Mouse (Mus musculus): ENCODE results near the gene Vmn1r101. TPM values are rescaled to one million over a fixed set of nuclear protein-coding genes. Genes with fewer than 3 reads are reported as not detected.
"Not testable (repeated sequence)": the region's sequence is repeated elsewhere in the genome, so short reads cannot be mapped to it uniquely, and the experiment has no call there.

The Vmn1r101 gene
- polyA plus RNA-seq (2015; fragmentation: Nextera tagmentation; extraction: Ambion mirVana): not detected in 2 replicates

DNA sequence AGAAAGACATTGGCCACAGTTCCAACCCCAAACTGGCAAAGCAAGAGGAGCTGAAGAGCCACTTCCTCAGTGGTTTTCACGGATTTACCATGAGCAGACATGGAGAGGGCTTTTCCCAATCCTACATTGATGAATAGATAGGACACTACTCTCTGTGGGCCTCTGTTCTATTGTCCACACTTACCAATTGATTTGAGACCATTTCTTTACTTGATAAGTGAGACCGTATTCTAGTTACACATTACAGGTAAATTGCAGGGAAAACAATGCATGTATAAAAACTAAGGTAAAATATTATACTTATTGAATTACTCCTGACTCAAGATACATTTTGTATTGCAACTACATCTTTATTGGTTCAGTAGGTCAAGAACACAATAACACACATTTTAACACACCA is at the start of gene Vmn1r101:
Gene Vmn1r101, minus strand, starts transcription at position 101 of the 400 bp plus-strand sequence.
- not testable (repeated sequence) for H3K27ac ChIP-seq (replicated peaks); H3K27me3 ChIP-seq; H3K36me3 ChIP-seq; H3K9me3 ChIP-seq; H3K4me3 ChIP-seq; ATAC-seq (ENCODE audit: low read depth); H3K4me1 ChIP-seq (replicated peaks); H3K9ac ChIP-seq; H3K4me2 ChIP-seq
- no CpG with 5 or more reads among the region's 2 CpGs for WGBS

DNA sequence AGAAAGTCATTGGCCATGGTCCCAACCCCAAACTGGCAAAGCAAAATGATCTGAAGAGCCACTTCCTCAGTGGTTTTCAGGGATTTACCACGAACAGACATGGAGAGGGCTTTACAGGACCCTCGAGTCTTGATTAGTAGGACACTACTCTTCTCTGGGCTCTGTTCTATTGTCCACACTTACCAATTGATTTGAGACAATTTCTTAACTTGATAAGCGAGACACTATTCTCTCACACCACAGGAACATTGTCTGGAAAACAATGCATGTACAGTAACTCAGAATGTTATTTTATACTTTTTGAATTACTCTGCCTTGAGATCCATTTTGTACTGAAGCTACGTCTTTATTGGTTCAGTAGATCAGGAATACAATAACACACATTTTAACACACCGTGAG is 32.4 kb upstream of the Vmn1r101 start, which contains the start of gene Gm10670:
Gene Gm10670, minus strand, starts transcription at position 101 of the 400 bp plus-strand sequence.
- H3K4me2 ChIP-seq: not testable (repeated sequence)
- WGBS: no CpG with 5 or more reads among the region's 5 CpGs

DNA sequence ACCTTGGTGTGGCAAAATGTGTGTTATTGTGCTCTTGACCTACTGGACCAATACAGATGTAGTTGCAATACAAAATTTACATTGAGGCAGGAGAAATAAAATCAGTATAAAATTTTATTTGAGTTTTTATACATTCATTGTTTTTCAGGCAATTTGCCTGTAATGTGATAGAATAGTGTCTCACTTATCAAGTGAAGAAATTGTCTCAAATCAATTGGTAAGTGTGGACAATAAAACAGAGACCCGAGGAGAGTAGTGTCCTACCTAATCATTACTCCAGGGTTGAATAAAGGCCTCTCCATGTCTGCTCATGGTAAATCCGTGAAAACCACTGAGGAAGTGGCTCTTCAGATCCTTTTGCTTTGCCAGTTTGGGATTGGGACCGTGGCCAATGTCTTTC is 24.8 kb downstream of the Vmn1r101 start, which contains the start of gene Vmn1r100:
Gene Vmn1r100, plus strand, starts transcription at position 301 of the 400 bp plus-strand sequence.
- not testable (repeated sequence) for ATAC-seq (ENCODE audit: low read depth); H3K4me2 ChIP-seq; H3K9me3 ChIP-seq; H3K4me3 ChIP-seq; H3K9ac ChIP-seq; H3K27me3 ChIP-seq; H3K4me1 ChIP-seq (replicated peaks); H3K27ac ChIP-seq (replicated peaks); H3K36me3 ChIP-seq
- WGBS: no CpG with 5 or more reads among the region's 3 CpGs

More for the DNA sequence above, 32.4 kb upstream of the Vmn1r101 start, which contains the start of gene Gm10670:
- not testable (repeated sequence) for H3K27ac ChIP-seq (replicated peaks); H3K9me3 ChIP-seq; H3K4me1 ChIP-seq (replicated peaks); ATAC-seq (ENCODE audit: low read depth); H3K36me3 ChIP-seq; H3K4me3 ChIP-seq; H3K9ac ChIP-seq; H3K27me3 ChIP-seq

Other genes with a start within 250 kb of the Vmn1r101 start
- not detected in 2 replicates for gene Vmn1r95, start 248.9 kb downstream of the Vmn1r101 start, polyA plus RNA-seq (2015; fragmentation: Nextera tagmentation; extraction: Ambion mirVana)
- gene Gm6164, start 237.0 kb downstream of the Vmn1r101 start, polyA plus RNA-seq (2015; fragmentation: Nextera tagmentation; extraction: Ambion mirVana): not detected in 2 replicates
- gene Gm4498, start 208.8 kb downstream of the Vmn1r101 start, polyA plus RNA-seq (2015; fragmentation: Nextera tagmentation; extraction: Ambion mirVana): not detected in 2 replicates
- not detected in 2 replicates for gene Gm5890, start 179.8 kb downstream of the Vmn1r101 start, polyA plus RNA-seq (2015; fragmentation: Nextera tagmentation; extraction: Ambion mirVana)
- not detected in 2 replicates for gene Gm4133, start 108.5 kb downstream of the Vmn1r101 start, polyA plus RNA-seq (2015; fragmentation: Nextera tagmentation; extraction: Ambion mirVana)
- gene Gm5728, start 67.2 kb downstream of the Vmn1r101 start, polyA plus RNA-seq (2015; fragmentation: Nextera tagmentation; extraction: Ambion mirVana): not detected in 2 replicates
- gene Vmn1r100, start 24.7 kb downstream of the Vmn1r101 start, polyA plus RNA-seq (2015; fragmentation: Nextera tagmentation; extraction: Ambion mirVana): not detected in 2 replicates
- gene Gm10670, start 32.3 kb upstream of the Vmn1r101 start, polyA plus RNA-seq (2015; fragmentation: Nextera tagmentation; extraction: Ambion mirVana): not detected in 2 replicates
- not detected in 2 replicates for gene Vmn1r103, start 67.9 kb upstream of the Vmn1r101 start, polyA plus RNA-seq (2015; fragmentation: Nextera tagmentation; extraction: Ambion mirVana)
- not detected in 2 replicates for gene Vmn1r104, start 91.2 kb upstream of the Vmn1r101 start, polyA plus RNA-seq (2015; fragmentation: Nextera tagmentation; extraction: Ambion mirVana)
- gene Gm5726, start 103.2 kb upstream of the Vmn1r101 start, polyA plus RNA-seq (2015; fragmentation: Nextera tagmentation; extraction: Ambion mirVana): not detected in 2 replicates
- not detected in 2 replicates for gene Gm4141, start 133.6 kb upstream of the Vmn1r101 start, polyA plus RNA-seq (2015; fragmentation: Nextera tagmentation; extraction: Ambion mirVana)
- gene Gm4513, start 156.4 kb upstream of the Vmn1r101 start, polyA plus RNA-seq (2015; fragmentation: Nextera tagmentation; extraction: Ambion mirVana): not detected in 2 replicates
- not detected in 2 replicates for gene Vmn1r107, start 226.3 kb upstream of the Vmn1r101 start, polyA plus RNA-seq (2015; fragmentation: Nextera tagmentation; extraction: Ambion mirVana)

Data from neural tube, embryonic 13.5 days (tissue).